Mouse (Mus musculus): ENCODE measurements around the gene Gps2. TPM values are rescaled to one million over a fixed set of nuclear protein-coding genes. Genes with fewer than 3 reads are reported as not detected.

Gene Gps2
- total RNA-seq, 2 experiments from 2014 or later, result 106 to 190 TPM

GRCm38 (mm10) chr11:69950807-69951459, 37.2 kb downstream of the Gps2 start:
- ATAC-seq (replicated peaks; ENCODE audit: low FRiP score, low TSS enrichment, poor library complexity, severe bottlenecking), result no peak

GRCm38 (mm10) chr11:69952274-69952673, 38.6 kb downstream of the Gps2 start:
- no peak for ATAC-seq (replicated peaks; ENCODE audit: low FRiP score, low TSS enrichment, poor library complexity, severe bottlenecking)

- ATAC-seq (replicated peaks; ENCODE audit: low FRiP score, low TSS enrichment, poor library complexity, severe bottlenecking), result no peak
Measured at GRCm38 (mm10) chr11:69953267-69953915, 39.7 kb downstream of the Gps2 start.

GRCm38 (mm10) chr11:69955618-69956017, 41.9 kb downstream of the Gps2 start:
- peak; percentile 44; the same call in 1 of the 2 replicates for ATAC-seq (replicated peaks; ENCODE audit: low FRiP score, low TSS enrichment, poor library complexity, severe bottlenecking)

- no peak for ATAC-seq (replicated peaks; ENCODE audit: low FRiP score, low TSS enrichment, poor library complexity, severe bottlenecking)
Measured at GRCm38 (mm10) chr11:69956218-69956617, 42.5 kb downstream of the Gps2 start.

- no peak for ATAC-seq (replicated peaks; ENCODE audit: low FRiP score, low TSS enrichment, poor library complexity, severe bottlenecking)
Measured at GRCm38 (mm10) chr11:69960616-69961015, 46.9 kb downstream of the Gps2 start.

GRCm38 (mm10) chr11:69961841-69962240, 48.2 kb downstream of the Gps2 start:
- no peak for ATAC-seq (replicated peaks; ENCODE audit: low FRiP score, low TSS enrichment, poor library complexity, severe bottlenecking)

GRCm38 (mm10) chr11:69964650-69965270, 51.1 kb downstream of the Gps2 start, which contains the start of gene Cldn7:
Cldn7 (plus strand) TSS chr11:69964779.
- ATAC-seq (replicated peaks; ENCODE audit: low FRiP score, low TSS enrichment, poor library complexity, severe bottlenecking), result no peak

- no peak for ATAC-seq (replicated peaks; ENCODE audit: low FRiP score, low TSS enrichment, poor library complexity, severe bottlenecking)
Measured at GRCm38 (mm10) chr11:69965271-69966005, 51.8 kb downstream of the Gps2 start.

Other genes starting within 250 kb of the Gps2 start
Only the 30 nearest of the 39 such genes appear.
- 106 TPM in 2 replicates for gene Polr2a, start 155.3 kb upstream of the Gps2 start, total RNA-seq (2014; fragmentation: Nextera tagmentation)
- 11.9 and 26.6 TPM in 2 replicates for gene Polr2a, start 155.3 kb upstream of the Gps2 start, total RNA-seq (2017)
- not detected in 2 replicates for gene Slc35g3, start 151.9 kb upstream of the Gps2 start, total RNA-seq (2014; fragmentation: Nextera tagmentation)
- gene Slc35g3, start 151.9 kb upstream of the Gps2 start, total RNA-seq (2017), result not detected in 2 replicates
- gene Zbtb4, start 148.0 kb upstream of the Gps2 start, total RNA-seq (2014; fragmentation: Nextera tagmentation), result 2.8 and 4.0 TPM in 2 replicates
- 1.1 and 2.1 TPM in 2 replicates for gene Zbtb4, start 148.0 kb upstream of the Gps2 start, total RNA-seq (2017)
- 2.3 TPM in 1 of 2 replicates, not detected in the other for gene Chrnb1, start 117.9 kb upstream of the Gps2 start, total RNA-seq (2014; fragmentation: Nextera tagmentation)
- gene Chrnb1, start 117.9 kb upstream of the Gps2 start, total RNA-seq (2017), result 0.28 and 1.9 TPM in 2 replicates
- 0.57 and 0.63 TPM in 2 replicates for gene Fgf11, start 112.0 kb upstream of the Gps2 start, total RNA-seq (2014; fragmentation: Nextera tagmentation)
- 2.3 TPM in 1 of 2 replicates, not detected in the other for gene Fgf11, start 112.0 kb upstream of the Gps2 start, total RNA-seq (2017)
- gene Tmem102, start 108.3 kb upstream of the Gps2 start, total RNA-seq (2014; fragmentation: Nextera tagmentation), result not detected in 2 replicates
- gene Tmem102, start 108.3 kb upstream of the Gps2 start, total RNA-seq (2017), result not detected in 2 replicates
- not detected in 2 replicates for gene Gm39566, start 98.6 kb upstream of the Gps2 start, total RNA-seq (2014; fragmentation: Nextera tagmentation)
- gene Gm39566, start 98.6 kb upstream of the Gps2 start, total RNA-seq (2017), result not detected in 2 replicates
- not detected in 2 replicates for gene Spem2, start 95.4 kb upstream of the Gps2 start, total RNA-seq (2014; fragmentation: Nextera tagmentation)
- gene Spem2, start 95.4 kb upstream of the Gps2 start, total RNA-seq (2017), result not detected in 2 replicates
- gene Spem1, start 91.7 kb upstream of the Gps2 start, total RNA-seq (2014; fragmentation: Nextera tagmentation), result not detected in 2 replicates
- gene Spem1, start 91.7 kb upstream of the Gps2 start, total RNA-seq (2017), result not detected in 2 replicates
- 7.9 and 8.3 TPM in 2 replicates for gene Nlgn2, start 76.1 kb upstream of the Gps2 start, total RNA-seq (2014; fragmentation: Nextera tagmentation)
- 2.9 and 3.8 TPM in 2 replicates for gene Nlgn2, start 76.1 kb upstream of the Gps2 start, total RNA-seq (2017)
- gene Tmem256, start 75.4 kb upstream of the Gps2 start, total RNA-seq (2014; fragmentation: Nextera tagmentation), result 166 and 210 TPM in 2 replicates
- gene Tmem256, start 75.4 kb upstream of the Gps2 start, total RNA-seq (2017), result 64.8 and 66.7 TPM in 2 replicates
- 54.7 and 61.3 TPM in 2 replicates for gene Plscr3, start 67.5 kb upstream of the Gps2 start, total RNA-seq (2014; fragmentation: Nextera tagmentation)
- gene Plscr3, start 67.5 kb upstream of the Gps2 start, total RNA-seq (2017), result 14.5 and 14.8 TPM in 2 replicates
- 0.48 TPM in 1 of 2 replicates, not detected in the other for gene Tnk1, start 55.2 kb upstream of the Gps2 start, total RNA-seq (2014; fragmentation: Nextera tagmentation)
- 0.34 TPM in 1 of 2 replicates, not detected in the other for gene Tnk1, start 55.2 kb upstream of the Gps2 start, total RNA-seq (2017)
- not detected in 2 replicates for gene Tmem95, start 35.9 kb upstream of the Gps2 start, total RNA-seq (2014; fragmentation: Nextera tagmentation)
- gene Tmem95, start 35.9 kb upstream of the Gps2 start, total RNA-seq (2017), result not detected in 2 replicates
- gene Kctd11, start 32.5 kb upstream of the Gps2 start, total RNA-seq (2014; fragmentation: Nextera tagmentation), result 0.54 and 0.79 TPM in 2 replicates
- gene Kctd11, start 32.5 kb upstream of the Gps2 start, total RNA-seq (2017), result 1.3 TPM in 1 of 2 replicates, not detected in the other
- gene Acap1, start 18.3 kb upstream of the Gps2 start, total RNA-seq (2014; fragmentation: Nextera tagmentation), result 52.7 and 59.4 TPM in 2 replicates
- gene Acap1, start 18.3 kb upstream of the Gps2 start, total RNA-seq (2017), result 40.3 and 55.2 TPM in 2 replicates
- 2.4 and 4.0 TPM in 2 replicates for gene 2810408A11Rik, start 12.9 kb upstream of the Gps2 start, total RNA-seq (2014; fragmentation: Nextera tagmentation)
- gene 2810408A11Rik, start 12.9 kb upstream of the Gps2 start, total RNA-seq (2017), result 3.4 and 4.1 TPM in 2 replicates
- gene Neurl4, start 12.8 kb upstream of the Gps2 start, total RNA-seq (2014; fragmentation: Nextera tagmentation), result 31.7 and 51.2 TPM in 2 replicates
- gene Neurl4, start 12.8 kb upstream of the Gps2 start, total RNA-seq (2017), result 27.9 and 64.3 TPM in 2 replicates
- gene Eif5a, start 8.1 kb downstream of the Gps2 start, total RNA-seq (2014; fragmentation: Nextera tagmentation), result 1,285 and 1,514 TPM in 2 replicates
- gene Eif5a, start 8.1 kb downstream of the Gps2 start, total RNA-seq (2017), result 1,032 and 1,474 TPM in 2 replicates
- 2.2 TPM in 1 of 2 replicates, not detected in the other for gene Ybx2, start 21.9 kb downstream of the Gps2 start, total RNA-seq (2014; fragmentation: Nextera tagmentation)
- gene Ybx2, start 21.9 kb downstream of the Gps2 start, total RNA-seq (2017), result not detected in 2 replicates
- gene Slc2a4, start 34.3 kb downstream of the Gps2 start, total RNA-seq (2014; fragmentation: Nextera tagmentation), result 0.15 and 5.2 TPM in 2 replicates
- gene Slc2a4, start 34.3 kb downstream of the Gps2 start, total RNA-seq (2017), result 0.19 and 0.88 TPM in 2 replicates
- not detected in 2 replicates for gene Cldn7, start 50.9 kb downstream of the Gps2 start, total RNA-seq (2014; fragmentation: Nextera tagmentation)
- not detected in 2 replicates for gene Cldn7, start 50.9 kb downstream of the Gps2 start, total RNA-seq (2017)
- gene Ctdnep1, start 67.3 kb downstream of the Gps2 start, total RNA-seq (2014; fragmentation: Nextera tagmentation), result 181 and 216 TPM in 2 replicates
- 9.8 and 38.6 TPM in 2 replicates for gene Ctdnep1, start 67.3 kb downstream of the Gps2 start, total RNA-seq (2017)
- 81.7 and 104 TPM in 2 replicates for gene Elp5, start 68.6 kb downstream of the Gps2 start, total RNA-seq (2014; fragmentation: Nextera tagmentation)
- 66.4 and 82.7 TPM in 2 replicates for gene Elp5, start 68.6 kb downstream of the Gps2 start, total RNA-seq (2017)
- 267 and 278 TPM in 2 replicates for gene Gabarap, start 77.3 kb downstream of the Gps2 start, total RNA-seq (2014; fragmentation: Nextera tagmentation)
- 222 and 223 TPM in 2 replicates for gene Gabarap, start 77.3 kb downstream of the Gps2 start, total RNA-seq (2017)
- gene Phf23, start 81.9 kb downstream of the Gps2 start, total RNA-seq (2014; fragmentation: Nextera tagmentation), result 49.1 and 53.9 TPM in 2 replicates
- 46.2 and 53.7 TPM in 2 replicates for gene Phf23, start 81.9 kb downstream of the Gps2 start, total RNA-seq (2017)
- gene Dvl2, start 86.7 kb downstream of the Gps2 start, total RNA-seq (2014; fragmentation: Nextera tagmentation), result 20.3 and 30.0 TPM in 2 replicates
- 15.8 and 20.8 TPM in 2 replicates for gene Dvl2, start 86.7 kb downstream of the Gps2 start, total RNA-seq (2017)
- gene Acadvl, start 101.5 kb downstream of the Gps2 start, total RNA-seq (2014; fragmentation: Nextera tagmentation), result 50.8 and 85.0 TPM in 2 replicates
- gene Acadvl, start 101.5 kb downstream of the Gps2 start, total RNA-seq (2017), result 58.1 and 70.7 TPM in 2 replicates
- 2.1 and 3.0 TPM in 2 replicates for gene Dlg4, start 103.1 kb downstream of the Gps2 start, total RNA-seq (2014; fragmentation: Nextera tagmentation)
- gene Dlg4, start 103.1 kb downstream of the Gps2 start, total RNA-seq (2017), result 0.23 and 0.76 TPM in 2 replicates
- not detected in 2 replicates for gene Asgr1, start 140.2 kb downstream of the Gps2 start, total RNA-seq (2014; fragmentation: Nextera tagmentation)
- gene Asgr1, start 140.2 kb downstream of the Gps2 start, total RNA-seq (2017), result not detected in 2 replicates

All from megakaryocyte-erythroid progenitor cell, adult 5-6 weeks (primary cell).